Mouse (Mus musculus) ES-CJ7 (cell line): Measurements from ENCODE around the gene Slc4a8.
"Not testable (repeated sequence)": the region's sequence is repeated elsewhere in the genome, so short reads cannot be mapped to it uniquely, and the experiment has no call there.

Experiments used
- DNase-seq: peaks from one replicate; pipeline ENCODE4 v3.0.0; 2011; ENCODE audit warnings: low read depth, low spot score

The Slc4a8 gene

DNA sequence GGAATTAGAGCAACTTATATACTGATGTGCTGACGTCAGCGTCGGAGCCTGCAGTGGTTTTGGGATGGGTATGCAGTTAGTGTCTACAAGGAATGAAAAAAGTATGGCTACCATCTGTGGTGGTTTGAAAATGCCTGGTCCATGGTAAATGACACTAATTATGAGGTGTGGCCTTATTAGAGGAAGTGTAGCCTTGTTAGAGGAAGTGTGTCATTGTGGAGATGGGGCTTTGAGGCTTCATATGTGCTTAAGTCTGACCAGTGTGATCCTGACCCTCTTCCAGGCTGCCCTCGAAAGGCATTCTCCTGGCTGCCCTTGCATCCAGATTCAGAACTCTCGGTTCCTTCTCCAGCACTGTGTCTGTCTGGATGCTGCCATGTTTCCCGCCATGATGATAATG lies 18.3 kb upstream of the Slc4a8 start:
- no peak for DNase-seq

DNA sequence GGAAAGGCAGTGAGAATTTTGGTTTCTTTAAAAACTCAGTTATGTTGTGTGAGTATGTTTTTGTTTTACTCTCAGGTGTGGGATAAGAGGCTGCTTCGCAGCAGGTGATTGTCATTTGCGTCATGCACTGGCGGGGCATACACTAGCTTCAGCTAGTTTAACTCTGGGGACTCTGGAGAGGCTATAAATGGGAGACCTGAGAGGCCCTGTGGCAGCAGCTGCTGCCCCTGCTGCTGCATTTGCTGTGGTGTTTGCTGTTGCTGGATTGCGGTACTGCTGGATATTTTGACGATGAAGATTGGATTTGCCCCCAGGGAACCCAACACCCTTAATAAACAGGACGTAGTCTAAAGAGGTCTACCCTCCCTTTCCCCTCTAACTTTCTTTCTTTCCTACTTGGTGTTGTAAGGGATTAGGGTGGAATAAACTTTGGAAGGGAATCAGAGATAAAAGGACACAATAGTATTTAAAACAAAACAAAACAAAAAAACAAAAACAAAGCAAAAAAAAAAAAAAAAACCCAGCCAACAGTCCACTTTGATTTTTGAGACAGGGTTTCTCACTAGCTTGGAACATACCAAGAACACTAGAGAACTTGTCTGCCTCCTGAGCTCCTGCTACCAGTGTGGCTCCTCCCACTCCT lies 14.9 kb upstream of the Slc4a8 start:
- no peak for DNase-seq

DNA sequence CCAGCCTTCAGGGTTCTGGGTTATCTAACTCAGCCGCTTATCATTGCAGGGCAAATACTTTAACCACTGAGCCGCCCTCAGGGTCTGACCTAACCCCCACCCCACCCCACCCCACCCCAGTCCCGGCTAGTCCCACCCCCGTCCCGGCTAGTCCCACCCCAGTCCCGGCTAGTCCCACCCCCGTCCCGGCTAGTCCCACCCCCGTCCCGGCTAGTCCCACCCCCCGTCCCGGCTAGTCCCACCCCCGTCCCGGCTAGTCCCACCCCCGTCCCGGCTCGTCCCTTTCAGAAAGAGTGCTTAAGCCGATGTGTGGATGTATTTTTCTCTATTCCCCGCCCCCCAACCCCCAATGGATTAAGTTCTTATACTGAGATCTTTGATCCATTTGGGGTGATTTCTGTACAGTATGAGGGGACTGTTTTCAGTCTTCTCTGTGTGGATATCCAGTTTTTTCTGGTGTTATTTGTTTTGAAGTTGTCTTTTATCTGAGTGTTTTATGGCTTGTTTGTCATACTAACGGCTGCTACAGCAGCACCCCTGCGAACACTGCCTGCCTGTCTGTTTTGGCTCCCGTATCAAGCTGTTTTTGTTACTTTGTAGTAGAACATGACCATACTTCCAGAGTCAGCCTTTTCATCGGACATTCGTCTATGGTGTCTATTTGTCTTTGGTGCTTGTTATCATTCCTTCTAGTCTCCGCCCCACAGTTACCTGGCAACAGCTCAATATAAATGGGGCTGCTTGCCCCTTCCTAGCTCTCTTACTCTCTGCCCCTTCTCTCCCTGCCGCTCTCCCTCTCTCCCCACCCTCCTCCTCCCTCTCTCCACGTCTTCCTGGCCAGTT lies 14.2 kb upstream of the Slc4a8 start:
- DNase-seq = peak; percentile 71

DNA sequence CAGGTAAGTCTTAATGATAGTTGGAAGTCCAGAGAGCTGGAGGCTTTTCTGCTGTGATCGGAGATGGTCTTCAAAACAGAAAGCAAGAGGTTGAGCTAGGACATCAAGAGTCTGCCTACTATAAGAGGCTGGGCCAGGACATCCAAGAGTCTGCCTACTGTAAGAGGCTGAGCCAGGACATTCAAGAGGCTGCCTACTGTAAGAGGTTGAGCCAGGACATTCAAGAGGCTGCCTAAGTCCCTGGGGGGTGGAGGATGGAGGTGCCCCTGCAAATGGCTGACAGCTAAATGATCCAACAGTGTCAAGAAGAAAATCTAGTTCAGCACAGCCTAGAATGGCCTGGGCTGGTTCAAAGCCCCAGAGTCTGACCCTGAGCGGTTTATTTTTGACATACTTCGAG lies 13.0 kb upstream of the Slc4a8 start:
- DNase-seq = no peak

DNA sequence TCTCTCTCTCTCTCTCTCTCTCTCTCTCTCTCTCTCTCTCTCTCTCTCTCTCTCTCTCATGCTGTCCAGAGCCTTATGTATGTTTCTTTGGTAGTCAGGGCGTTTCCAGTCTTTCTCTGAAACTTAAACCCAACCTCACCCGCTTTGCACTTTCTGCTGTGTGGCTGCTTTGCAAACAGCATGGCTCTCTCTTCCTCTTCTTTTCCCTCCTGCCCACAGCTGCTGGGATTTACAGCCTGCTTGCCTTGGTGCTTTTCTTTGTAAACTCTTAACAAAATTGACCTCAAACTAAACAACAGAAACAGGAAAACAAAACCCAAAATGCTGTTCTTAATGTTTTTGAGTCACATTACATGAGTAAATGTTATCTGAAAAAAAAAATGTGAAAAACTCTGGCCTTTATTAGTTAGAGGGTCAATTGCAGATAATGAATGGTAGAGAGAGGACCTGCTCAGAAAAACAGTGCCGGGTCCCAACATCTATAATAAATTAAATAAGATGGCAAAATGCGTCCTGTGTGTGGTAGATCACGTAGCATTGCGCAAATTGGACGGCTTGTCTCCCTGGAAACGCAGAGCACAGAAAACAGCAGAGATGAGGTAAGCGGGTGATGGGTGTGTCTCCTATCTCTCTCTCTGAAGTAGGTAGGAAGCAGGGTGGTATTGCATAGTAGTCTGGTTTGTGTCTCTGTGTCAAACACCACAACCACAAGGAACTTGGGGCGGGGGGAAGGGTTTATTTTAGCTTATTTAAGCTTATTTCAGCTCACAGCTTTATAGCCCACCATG lies 11.6 kb upstream of the Slc4a8 start:
- DNase-seq = no peak

DNA sequence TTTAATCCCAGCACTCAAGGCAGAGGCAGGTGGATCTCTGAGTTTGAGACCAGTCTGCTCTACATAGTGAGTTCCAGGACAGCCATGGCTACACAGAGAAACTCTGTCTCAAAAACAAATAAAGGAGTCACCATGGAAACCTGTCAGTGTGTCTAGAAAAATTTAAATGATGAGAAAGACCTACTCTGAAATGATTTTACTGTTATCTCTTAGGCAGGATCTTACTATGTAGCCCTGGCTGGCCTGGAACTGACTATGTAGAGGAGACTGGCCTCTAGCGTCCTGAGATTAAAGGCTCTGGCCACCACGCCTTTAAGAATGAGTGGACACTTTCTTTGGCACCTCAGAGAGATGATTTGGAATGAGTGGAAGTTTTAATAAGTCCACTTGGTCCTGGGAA lies 9.1 kb upstream of the Slc4a8 start:
- DNase-seq = no peak

DNA sequence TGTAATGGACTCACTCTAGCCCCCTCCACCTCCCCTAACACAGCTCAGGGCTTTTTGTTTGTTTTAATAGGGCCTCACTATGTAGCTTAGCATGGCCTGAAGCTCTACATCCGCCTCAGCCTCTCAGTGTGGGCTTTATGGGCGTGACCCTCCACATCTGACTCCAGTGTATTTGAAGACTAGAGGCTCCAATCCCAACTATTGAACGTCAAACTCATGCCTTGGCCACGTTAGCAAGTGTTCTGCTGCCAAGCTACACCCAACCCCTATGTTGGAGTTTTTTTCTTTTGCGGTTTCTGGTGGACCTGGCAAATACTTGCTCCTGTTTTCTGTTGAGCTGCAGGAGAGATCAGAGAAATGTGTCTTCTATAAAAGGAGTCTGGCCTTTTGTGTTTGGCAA lies 8.5 kb upstream of the Slc4a8 start:
- DNase-seq = no peak

DNA sequence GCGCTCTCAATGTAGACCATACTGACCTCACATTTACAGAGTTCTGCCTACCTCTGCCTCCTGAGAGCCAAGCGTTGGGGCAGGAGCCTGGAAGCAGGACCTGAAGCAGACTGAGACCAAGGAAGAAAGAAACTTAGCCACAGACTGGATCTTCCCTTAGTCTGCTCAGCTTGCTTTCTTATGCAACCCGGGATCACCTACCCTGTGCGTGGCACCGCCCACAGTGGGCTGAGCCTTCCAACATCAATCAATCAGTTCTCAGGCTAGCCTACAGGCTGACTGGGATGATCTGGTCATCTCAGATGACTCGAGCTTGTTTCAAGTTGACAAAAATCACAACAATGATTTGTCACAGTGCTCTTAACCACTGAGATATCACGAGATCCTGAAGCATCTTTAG lies 7.5 kb upstream of the Slc4a8 start:
- peak; percentile 82 for DNase-seq

DNA sequence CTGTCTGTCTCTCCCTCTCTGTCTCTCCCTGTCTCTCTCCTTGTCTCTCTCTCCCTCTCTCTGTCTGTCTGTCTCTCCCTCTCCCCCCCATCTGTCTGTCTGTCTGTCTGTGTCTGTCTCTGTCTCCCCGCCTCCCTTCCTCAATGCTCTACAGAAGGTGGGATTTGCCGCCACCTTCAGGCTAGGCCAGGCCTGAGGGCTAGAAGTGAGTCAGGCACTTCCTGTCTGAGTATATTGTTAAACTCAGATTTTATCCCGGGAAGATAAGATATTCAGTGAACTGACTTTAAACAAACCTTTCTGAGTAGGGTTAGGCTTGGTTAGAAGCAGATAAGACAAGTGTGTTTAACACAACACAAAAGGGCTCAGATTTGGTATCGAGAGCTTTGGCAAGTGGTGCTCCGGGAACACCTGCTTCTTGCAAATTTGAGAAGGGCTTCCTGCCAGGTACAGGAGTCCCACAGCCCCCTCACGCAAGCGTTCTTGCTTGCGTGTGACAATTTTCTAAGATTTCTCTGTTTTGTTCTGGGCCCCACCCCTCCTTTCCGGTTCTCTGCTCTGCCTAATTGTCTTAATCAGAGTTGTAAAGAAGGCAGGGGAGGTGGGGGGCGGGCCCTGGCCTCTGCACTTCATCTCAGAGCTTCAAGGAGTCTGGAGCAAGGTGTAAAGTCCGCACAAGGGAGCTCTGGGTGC lies 6.6 kb upstream of the Slc4a8 start:
- DNase-seq = peak; percentile 61

DNA sequence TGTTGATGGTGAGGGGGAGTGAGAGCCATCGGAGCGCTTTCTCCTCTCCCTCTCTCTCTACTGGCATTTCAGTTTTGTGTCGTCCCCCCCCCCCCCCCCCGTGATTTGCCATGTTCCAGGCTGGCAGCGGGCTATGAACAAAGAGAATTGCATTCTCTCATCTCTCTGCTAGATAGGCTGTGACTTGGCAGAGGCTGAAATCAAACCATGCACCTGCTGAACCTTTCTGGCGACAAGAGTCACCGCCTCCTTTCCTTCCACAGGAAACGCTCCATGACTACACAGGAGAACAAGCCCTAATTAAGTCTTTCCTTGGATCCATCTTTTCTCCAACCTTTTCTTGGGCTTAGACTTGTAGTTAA lies 6.1 kb upstream of the Slc4a8 start:
- DNase-seq = no peak

DNA sequence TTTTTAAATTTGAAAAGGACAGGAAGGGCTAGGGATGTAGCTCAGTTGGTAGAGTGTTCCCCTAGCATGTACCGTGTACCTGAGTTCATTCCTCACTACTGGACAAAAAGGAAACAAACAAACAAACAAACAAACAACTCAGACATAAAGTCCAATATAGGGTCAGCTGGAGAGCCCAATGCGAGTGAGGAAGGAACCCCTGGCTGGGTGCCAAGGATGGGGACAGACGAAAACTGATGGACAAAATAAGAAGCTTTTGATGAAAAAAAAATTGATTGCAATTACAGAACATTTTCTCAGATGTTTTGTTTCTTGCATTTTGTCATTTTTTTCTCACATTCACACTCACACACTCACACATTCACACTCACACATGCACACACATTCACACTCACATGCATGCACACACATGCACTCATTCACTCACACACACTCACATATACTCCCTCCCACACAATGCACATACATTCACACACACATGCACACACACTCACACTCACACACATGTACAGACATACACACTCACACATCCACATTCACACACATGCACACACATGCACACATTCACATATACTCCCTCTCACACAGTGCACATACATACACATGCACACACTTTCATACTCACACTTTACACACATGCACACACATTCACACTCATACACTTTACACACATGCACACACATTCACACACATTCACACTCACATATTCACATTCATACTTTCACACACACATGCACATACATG lies 5.5 kb upstream of the Slc4a8 start:
- no peak for DNase-seq

DNA sequence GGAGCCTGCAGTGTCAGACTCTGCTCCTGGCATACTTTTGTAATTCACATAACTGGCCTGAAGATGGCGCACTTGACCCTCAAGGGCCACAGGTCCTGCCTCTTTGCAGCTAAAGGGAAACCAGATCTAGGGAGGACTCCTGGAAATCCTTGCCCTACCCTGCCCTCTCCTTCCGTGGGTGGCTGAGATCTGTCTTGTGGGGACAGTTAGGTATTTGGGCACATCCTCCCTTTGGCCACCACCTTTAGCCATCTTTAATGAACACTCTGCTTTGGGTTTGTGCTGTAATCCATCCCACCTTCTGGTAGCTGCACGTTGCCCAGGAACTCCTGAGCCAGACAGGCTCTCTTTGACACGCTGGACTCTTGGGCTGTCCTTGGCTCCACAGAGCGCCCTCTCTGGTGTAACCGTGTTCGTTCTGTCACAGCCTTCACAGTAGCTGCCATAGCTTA lies 4.0 kb upstream of the Slc4a8 start:
- DNase-seq = peak; percentile 91

DNA sequence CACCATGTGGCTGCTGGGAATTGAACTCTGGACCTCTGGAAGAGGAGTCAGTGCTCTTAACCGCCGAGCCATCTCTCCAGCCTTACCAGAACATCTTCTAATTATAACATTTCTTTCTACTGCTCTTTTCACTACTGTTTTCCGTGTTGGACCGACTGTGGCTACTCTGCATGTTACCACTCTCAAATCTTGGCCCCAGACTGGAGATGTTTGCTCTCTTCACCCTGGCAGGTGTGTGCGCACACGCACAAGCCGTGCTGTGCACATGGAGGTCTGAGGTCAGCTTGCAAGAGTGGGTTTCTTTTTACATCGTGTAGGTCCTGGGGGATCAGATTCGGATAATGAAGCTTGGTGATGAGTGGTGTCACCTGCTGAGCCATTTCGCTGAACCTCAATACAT lies 2.3 kb upstream of the Slc4a8 start:
- no peak for DNase-seq

DNA sequence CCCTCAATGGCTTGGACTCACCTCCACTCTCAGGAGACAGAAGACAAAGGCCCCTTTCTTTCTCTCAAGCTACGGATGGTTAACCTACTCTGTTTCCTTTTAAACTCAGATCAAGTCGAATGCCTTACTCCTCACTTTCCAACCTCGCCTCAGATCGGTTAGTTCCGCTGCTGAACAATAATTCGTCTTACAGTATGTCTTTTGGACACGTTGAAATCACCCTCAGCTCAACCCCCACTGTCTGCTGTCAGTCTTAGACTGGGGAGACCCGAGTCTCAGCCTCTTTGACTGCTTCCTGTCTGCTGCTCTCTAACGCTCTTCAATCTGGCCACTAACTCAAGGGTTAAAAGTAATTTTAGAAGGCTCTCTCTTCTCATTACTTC lies 520 bp upstream of the Slc4a8 start:
- DNase-seq = no peak

DNA sequence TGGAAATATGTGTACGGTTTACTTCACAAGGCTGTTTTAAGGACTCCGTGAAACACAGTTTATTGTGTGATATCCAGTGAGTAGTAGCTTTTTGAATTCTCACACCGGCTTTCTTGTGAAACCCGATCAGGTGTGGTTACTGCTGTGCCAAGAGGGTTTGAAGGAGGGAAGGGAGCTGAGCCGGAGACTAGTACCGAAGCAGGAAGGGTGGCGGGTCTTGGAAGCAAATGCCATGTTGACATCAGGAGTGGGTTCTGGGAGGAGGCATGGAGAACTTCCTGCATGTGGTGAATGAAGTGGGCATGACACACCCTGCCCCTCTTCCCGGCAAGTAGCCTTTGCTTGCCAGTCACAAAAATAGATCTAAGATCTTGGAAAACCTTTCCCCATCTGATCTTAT lies 1.1 kb downstream of the Slc4a8 start:
- DNase-seq = no peak

DNA sequence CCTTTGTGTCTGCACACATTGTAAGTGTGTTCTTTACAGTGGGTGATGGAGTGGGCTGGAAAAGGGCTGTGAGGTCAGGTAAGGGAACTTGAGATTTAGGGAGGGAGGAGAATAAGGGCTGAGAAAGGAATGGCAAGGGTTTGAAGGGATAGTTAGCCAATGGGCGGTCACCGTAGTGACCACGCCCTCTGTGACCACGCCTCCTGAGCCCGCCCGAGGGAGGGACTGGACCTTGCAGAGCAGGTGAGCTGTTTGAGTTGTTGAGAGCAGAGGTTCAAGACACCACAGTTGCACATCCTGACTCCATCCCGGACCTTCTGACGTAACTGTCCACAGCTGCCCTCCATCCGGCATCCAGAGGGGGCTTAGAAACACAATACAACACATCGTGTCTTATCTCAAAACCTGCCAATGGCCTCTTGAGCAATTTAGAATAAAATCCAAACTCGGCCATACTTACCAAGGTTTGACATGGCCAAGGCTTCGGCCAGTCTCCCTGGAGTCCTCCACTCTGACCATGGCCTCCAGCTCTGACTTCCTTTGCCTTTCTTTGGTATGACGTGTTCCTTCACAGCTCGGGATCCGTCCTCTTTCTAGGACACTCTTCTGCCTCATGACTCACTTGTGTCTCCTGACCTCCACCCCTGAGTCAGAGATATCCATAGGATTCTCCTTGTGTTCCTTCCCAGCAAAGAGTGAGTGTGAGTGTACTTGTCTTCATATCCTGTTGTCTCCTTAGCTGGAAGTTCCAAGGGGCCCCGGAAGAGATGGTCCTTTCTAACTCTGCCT lies 2.8 kb downstream of the Slc4a8 start:
- DNase-seq = no peak

DNA sequence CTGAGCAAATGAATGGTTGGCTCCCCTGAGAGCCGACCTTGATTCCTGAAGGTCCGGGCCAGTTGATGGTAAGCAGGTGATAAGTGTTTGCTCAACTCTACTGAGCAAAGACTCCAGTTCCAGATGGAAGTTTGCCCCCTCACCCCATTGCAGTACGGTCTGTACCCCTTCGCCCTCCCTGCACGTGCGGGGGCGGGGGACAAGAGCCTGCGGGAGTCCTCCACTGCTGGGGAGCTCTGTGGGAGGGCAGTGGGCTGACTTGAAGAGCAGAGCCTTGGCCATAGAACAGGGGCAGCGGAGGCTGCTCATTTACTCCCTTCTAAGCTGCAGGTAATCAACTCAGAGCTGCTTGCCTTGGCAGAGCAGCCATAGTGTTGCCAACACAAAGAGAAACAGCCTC lies 5.3 kb downstream of the Slc4a8 start:
- DNase-seq = no peak

DNA sequence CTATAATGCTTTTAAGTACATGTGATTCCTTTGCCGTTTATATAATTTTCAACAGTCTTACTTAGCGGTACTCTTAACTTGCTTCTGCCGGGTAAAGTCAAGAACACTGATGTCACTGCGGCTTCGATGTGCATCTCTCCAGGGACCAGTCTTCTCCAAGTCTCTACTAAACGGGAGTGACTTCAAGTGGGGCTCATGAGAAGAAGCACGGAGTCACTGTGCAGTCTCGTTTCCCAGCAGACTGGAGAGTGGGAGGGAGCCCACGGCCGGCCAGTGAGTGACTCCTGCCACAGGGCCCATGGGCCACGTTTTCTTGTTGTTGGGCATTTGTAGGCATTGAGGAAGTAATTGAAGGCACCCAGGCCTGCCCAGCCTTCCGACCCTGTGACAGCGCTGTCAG lies 6.3 kb downstream of the Slc4a8 start:
- no peak for DNase-seq

DNA sequence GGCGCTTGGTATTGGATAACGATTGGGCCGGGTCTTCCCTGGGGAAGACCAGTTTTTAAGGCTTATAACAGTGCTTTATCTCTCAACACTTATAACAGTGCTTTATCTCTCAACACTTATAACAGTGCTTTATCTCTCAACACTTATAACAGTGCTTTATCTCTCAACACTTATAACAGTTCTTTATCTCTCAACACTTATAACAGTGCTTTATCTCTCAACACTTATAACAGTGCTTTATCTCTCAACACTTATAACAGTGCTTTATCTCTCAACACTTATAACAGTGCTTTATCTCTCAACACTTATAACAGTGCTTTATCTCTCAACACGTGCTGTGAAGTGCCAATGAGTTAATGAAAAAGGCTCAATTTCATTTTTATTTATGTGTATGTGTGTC lies 7.5 kb downstream of the Slc4a8 start:
- not testable (repeated sequence) for DNase-seq

DNA sequence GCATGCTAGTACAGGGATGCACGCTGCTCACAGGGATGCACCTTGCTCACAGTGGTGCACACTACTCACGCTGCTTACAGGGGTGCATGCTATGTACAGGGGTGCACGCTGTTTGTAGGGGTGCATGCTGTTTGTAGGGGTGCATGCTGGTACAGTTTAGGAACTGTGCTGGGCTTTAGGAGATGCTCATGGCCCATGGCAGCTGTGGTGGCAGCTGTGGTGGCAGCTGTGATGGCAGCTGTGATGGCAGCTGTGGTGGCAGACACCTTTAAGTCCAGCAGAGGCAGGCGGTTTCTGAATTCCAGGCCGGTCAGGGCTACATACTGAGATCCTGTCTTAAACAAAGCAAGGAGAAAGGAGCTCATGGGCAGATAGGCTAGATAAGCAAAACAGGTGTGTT lies 8.8 kb downstream of the Slc4a8 start:
- DNase-seq = no peak

DNA sequence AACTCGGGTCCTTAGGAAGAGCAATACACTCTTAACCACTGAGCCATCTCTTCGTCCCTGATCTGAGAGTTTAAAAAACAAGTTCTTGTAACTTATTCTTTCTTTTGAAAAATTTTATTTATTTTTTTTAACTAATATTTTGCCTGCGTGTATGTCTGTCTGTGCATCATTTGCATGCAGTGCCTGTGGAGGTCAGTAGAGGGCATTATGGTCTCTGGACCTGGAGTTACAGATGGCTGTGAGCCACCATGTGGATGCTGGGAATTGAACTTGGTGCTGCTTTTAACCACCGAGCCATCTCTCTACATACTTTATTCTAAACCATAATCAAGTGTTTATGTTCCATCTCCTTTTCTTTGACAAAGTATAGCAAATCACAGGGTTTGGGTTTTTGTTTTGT lies 11.1 kb downstream of the Slc4a8 start:
- peak; percentile 62 for DNase-seq
